Mouse (Mus musculus): ENCODE measurements around the gene Baat.
"Not testable (repeated sequence)": the region's sequence is repeated elsewhere in the genome, so short reads cannot be mapped to it uniquely, and the experiment has no call there.

The Baat gene

DNA sequence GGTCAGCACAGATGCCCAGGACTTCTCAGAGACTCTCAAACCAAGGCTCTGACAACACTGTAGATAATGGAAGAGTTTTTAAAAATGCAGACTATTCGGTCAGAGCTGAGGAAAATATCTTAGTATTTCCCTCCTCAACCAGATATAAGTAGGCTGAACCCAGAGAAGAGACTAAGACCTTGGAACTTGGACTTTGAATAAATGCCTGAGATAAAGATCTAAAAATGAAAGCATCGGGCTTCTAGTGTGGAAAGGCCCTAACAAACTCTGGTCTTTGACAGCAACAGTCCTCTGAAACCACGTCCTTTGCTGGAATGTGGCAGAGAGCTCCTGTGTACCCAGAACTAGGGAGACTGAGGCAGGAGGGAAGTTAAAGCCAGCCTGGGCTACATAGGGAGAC is at the start of gene Baat:
TSS of gene Baat (minus strand) at position 172 of the 400 bp plus-strand sequence.
- in situ Hi-C loops (cut with MboI, MseI): no loop called here

DNA sequence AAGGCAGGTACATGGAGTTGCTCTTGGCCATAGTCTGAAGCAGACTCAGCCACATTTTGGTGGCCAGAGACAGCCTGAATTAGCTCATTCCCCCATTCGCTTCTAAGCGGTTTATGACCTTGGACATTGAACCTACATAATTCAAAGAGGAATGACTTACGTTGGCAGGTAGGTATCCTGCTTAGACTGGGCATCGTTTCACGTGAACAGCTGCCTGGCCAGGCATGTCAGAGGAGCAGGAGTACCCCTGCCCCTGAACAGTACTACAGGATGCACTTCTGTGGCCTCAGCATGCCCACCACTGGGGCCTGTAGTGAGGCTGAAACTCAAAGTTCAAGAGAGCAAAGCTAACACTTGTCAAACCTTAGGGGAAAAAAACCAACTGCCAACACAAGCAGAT is 47.0 kb upstream of the Baat start:
- in situ Hi-C loops (cut with MboI, MseI): no loop called here

DNA sequence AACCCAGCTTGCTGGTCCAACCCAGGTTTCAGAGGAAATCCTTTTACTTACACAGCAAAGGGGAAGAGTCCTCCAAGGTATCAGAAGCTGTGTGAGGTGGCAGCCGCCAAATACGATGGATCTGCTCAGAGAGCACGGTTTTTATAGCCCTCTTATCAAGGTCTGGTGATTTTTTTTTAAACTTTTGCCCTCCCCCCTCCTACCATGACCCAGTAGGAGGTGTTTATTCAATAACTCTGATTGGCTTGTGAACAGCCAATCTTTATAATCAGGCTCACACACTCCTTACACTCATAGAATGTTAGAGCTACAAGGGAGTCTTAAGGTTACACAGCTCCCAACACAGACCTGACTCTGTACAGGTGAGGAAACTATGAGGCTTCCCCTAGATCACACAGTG is 43.0 kb upstream of the Baat start, which contains the start of gene Aldob:
TSS of gene Aldob (minus strand) at position 164 of the 400 bp plus-strand sequence.
- in situ Hi-C loops (cut with MboI, MseI): no loop called here

DNA sequence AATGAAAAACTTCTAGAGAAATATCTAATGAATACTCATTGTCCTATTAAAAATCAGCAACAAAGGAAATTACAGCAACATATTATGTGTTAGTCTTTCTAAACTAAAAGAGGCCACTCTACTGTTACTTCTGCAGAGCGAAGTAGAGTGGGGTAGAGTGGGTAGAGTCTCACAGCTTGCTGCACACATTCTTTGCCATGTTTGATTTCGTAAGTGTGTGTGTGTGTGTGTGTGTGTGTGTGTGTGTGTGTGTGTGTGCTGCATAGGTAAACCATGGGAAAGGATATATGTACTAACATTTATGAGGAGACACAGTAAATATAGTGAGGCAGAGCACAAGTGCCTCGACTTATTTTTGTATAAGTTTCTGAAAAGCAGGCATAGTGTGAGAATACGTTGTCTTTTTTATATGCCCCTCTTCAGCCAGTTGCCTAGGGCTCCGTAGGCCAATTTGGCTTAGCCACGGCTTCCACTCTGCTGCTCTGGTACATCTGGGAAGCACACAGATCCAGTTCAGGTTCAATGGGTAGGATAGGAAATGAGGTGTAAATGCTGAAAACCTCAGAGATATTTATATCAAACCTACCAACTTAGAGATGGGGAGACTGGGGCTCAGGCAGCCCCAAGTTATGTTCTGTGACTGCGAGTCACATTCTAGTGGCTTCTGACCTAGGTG is 41.3 kb upstream of the Baat start:
- in situ Hi-C loops (cut with MboI, MseI): no loop called here

DNA sequence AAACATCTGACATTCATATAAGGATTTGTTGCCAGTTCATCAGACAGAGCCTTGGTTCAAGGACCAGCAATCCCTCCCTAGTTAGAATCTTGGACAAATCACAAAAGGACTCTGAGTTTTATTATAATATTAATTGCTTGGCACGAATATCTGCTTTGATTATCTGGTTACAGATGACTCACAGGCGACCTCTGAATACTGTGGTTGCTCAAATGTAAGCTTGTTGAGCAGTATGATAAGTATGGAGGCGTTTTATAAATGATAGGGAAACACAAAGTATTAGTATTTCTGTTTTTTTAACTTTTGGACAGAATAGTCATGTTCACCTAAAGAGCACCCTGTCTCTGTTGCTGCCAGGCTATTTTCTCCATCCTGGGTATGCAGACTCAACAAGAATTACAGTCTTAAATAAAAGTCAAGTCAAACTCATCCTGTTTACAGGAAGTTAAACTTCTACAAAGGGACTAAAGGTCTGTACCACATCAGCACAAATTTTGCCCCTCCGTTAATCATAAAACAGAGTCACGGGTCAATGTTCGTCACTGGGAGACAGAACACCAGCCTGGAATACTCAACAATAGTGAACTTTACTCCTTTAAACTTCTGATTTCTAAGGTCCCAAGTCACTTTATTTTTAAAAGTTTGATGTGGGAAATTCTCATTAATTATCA is 40.7 kb upstream of the Baat start:
- in situ Hi-C loops (cut with MboI, MseI): no loop called here

DNA sequence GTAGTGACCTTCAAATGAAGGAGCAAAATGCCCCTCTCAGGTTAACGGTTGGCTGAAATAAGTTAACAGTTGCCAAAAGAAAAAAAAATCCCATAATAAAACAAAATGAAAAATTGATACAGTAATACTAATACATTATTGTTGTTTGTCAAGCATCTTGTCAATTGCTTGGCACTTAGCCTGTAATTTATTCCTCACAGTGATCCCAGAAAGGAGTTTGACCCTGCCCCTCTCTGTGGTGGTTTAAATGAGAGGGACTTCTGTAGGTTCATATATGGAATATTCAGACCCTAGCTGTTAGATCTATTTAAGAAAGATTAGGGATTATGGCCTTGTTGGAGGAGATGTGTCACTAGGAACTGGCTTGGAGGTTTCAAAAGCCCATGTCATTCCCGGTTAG is 39.7 kb upstream of the Baat start:
- in situ Hi-C loops (cut with MboI, MseI): no loop called here

DNA sequence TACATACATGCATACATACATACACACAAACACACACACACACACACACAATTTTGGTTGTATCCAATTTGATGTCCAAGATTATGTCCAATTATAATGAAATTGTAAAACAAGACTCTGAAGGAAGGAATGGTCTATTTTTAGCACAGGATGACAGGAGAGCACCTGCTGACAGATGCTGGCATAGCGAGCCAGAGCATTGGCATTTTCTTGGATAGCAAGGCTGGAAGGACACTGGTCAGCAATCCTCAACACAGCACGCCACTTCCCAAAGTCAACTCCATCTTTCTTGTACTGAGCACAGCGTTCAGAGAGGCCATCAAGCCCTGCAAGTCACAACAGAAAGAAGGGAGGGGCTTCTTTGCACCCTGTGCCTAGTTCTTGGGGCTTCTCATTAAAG is 34.6 kb upstream of the Baat start:
- in situ Hi-C loops (cut with MboI, MseI): no loop called here

DNA sequence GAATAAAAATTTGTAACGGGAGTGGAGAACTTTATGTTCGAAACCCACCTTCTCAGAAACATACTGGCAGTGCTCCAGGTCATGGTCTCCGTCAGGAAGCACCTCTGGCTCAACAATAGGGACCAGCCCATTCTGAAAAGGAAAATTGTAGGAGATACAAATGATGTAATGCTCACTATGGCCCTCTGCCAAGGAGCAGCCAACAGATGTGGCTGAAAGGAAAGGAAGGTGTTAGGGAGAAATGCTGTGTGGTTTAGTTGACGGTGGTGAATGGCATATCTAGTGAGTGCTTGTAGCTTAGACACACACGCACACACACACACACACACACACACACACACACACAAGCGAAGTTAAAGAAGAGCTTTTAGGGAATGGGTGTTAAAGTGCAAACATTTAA is 33.3 kb upstream of the Baat start:
- in situ Hi-C loops (cut with MboI, MseI): no loop called here

DNA sequence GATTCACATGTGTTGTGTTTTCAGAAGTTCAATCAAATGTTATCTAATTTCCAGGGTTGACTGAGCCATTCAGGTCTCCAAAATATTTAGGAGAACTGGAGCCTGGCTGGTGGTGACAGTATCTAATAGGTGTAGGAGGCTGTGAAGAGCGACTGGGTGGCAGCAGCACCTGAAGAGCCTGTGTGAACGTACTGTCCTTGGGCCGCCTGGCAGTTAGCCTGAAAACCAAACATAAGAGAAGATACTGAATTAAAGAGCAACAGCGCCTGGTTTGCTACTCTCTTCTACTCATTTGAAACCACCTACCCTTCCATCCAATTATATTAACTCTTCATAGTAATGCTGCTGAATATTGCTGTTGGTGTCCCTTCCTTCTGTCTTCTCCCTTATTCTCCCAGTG is 30.3 kb upstream of the Baat start:
- in situ Hi-C loops (cut with MboI, MseI): no loop called here

DNA sequence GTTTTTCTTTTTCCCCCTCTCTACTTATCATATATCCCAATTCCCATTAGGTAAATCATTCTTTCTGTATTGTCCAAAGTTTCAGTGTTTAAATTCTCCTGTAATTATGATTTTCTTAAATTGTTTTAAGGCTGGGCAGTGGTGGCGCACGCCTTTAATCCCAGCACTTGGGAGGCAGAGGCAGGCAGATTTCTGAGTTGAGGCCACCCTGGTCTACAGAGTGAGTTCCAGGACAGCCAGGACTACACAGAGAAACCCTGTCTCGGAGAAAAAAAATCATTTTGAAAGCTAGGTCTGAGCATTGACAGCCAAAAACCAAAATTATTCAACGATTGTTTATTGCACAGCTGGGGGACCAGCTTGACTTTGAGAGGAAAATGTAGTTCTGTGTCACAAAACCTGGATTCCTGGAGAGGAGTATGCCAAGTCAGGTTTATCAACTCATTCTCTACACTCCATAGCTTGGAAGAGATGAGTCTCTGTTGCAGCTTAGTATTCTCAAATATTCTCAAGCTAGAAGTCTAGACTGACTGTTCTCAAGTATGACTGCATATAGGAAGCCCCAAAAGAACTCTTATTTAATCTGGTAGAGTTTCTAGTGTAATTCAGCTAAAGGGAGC is 29.4 kb upstream of the Baat start:
- in situ Hi-C loops (cut with MboI, MseI): no loop called here

DNA sequence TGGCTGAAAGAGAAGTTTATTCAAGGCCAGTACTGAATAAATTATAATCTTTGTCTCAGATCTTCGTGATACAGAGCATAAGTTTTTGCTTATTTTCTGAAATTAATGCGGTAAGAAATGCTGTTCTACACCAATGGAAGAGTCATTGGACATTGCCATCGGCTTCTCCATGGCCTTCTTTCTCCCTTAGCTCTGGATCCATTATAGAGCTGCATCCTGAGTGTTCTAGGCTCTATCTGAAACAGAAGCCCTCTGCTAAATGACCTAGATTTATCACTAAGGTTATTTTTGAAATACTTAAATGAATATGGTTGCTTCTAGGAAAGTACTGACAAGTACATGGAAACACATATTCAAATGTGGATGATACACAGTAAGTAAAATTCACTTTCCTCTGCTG is 28.7 kb upstream of the Baat start:
- in situ Hi-C loops (cut with MboI, MseI): no loop called here

DNA sequence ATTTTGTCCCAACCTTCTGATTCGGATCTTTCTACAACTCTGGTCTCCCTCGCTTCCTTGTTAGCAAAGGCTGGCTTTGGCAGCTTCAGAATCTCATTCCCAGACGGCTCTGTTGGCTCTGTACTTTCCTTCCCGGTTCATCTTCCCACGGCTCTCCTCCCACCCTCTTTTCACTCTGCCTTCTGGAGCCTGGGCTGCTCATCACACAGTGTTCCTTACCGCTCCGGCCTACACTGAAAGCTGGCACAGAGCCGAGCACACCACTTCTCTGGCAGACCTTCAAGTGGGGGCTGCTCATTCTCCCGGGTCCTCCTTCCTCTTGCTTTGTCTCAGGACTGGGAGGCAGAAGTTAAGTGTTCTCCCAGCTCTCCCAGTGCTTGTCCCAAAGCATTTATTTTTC is 16.2 kb upstream of the Baat start:
- in situ Hi-C loops (cut with MboI, MseI): loop anchor here (5.0 kb wide), 1 partner anchor 110 kb away; the partner anchor contains the start of gene Rnf20

DNA sequence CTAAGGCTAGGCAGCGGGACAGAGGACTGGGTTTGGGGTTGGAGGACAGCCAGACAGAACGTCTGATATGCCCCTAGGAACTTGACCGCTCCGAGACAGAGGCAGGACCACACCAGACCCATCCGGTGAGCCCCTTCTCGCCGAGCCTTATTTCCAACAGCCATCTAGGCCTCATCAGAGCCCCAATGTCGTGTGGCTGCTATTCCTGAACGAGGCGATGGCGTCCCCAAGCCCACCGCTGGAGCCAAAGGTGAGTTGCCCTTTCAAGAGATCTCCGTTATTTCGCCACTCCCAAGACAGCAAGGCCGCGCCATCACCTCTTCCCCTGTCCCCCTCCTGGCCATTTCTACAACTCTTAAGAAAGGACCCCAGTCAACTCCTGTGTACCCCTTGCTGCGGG is 15.0 kb upstream of the Baat start:
- in situ Hi-C loops (cut with MboI, MseI): loop anchor here (5.0 kb wide), 1 partner anchor 111 kb away; the partner anchor contains the start of gene Rnf20

DNA sequence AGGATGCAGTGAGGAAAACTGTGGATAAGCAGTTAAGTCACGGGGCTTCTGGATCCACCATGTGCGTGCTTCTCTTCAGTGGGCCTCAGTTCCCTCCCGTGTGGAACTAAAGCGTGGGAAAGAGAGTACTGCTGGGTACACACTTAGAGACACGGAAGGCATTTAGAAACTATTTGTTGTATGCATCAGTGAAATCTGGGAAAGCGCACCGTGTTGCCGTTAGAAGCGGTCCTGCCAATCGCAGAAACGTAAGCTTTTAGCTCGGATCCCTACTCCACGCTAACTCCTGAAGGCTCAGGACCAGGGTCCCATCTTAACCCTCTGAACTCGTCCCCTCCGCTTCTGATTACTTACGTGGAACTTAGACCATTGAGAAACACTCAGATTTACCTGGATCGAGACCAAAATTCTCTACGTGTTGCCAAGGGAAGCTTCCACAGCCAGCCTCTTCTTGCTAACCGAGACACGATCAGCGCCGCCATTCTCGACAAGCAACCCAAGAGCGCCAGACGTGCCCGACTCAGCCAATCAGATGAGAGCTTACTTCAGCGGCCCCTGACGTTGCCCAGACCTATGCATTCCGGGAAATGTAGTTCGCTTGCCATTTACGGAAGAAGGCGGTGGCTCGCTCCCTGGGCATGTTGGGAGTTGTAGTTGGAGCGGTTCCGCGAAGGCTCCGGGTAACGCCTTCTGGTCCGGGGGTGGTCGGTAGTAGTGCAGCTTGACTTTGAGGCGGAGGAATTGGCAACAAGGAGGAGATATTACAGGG is 14.4 kb upstream of the Baat start, which contains the start of the genes Mrpl50 and Zfp189:
TSS of gene Mrpl50 (minus strand) at position 522 of the 769 bp plus-strand sequence.
TSS of gene Zfp189 (plus strand) at position 605 of the 769 bp plus-strand sequence.
- in situ Hi-C loops (cut with MboI, MseI): loop anchor here (5.0 kb wide), 1 partner anchor 112 kb away; the partner anchor contains the start of gene Rnf20

DNA sequence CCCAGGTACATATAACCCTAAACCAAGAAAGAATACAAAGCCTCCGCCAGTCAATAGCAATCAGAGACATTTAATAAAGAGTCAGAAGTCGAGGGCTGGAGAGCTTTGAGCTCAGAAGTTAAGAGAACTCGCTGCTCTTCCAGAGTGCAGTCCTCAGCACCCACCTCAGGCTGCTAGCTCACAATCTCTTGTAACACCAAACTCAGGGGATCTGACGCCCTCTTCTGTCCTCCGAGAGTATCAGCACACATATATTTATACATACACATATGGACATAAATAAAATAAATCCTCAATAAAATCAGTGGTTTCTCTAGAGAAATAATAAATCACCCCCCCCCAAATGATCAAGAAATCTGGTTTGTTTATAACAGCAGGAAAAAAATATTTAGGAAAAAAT is 13.1 kb upstream of the Baat start:
- in situ Hi-C loops (cut with MboI, MseI): no loop called here

DNA sequence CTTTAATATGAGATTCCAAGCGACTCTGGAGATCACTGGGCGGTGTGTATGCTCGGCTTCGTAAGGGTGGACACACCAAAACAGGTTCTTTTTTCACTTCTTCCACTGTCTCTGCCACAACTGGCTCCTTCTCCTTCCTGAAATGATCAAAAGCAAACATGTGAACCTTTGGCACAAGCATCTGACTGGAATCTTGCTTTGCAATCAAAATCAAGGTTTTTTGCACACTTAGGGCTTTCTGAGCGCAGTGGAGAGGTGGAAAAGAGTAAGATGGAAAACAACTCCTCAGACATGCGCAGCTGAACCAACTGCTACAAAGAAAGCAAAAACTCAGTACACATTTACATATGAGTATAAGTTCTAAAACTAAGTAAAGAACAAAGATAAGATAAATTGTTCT is 8.1 kb upstream of the Baat start:
- in situ Hi-C loops (cut with MboI, MseI): no loop called here

DNA sequence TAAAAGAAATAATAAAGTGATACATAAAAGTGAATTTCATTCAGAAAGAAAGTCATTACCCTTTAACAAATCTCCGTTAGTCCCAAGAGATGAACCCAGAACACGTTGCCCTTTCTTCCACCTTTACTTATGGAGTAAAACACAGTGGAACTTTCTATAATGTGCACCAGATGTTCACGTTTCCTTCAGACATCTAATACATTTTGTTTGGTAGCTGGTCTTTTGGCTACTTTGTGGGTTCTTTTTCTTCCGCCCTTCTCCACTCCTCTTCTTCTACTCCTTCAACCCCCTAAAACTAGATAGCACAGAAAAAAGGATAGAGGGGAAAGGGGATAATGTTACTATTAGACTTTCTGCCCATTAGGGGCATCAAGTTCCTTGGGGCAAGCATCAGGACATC is 6.3 kb upstream of the Baat start:
- in situ Hi-C loops (cut with MboI, MseI): no loop called here

DNA sequence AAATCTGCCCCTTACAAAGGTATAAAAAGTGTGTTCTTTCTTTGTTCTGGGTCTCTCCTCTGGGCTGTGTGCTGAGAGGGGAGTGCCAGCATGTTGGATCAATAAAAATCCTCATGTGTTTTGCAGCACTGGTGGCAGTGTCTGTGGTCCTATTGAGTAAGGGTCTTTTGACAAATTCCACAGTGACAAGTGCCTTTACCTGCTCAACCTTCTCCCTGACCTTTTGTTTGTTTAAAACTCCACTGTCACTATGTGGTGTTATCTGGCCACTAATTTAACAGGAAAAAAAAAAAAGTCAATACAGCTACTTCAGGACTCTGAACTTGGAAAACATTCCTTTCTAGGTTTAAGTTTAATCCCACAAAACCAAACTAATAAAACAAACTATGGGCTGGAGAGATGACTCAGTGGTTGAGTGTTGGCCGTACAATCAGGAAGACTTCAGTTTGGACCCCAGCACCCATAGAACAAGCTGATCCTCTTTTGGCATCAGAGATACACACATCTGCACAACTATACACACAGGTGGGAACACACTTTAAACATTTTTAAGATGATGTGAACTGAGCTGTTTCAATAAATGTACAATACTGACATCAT is 4.0 kb upstream of the Baat start:
- in situ Hi-C loops (cut with MboI, MseI): not testable (repeated sequence)

DNA sequence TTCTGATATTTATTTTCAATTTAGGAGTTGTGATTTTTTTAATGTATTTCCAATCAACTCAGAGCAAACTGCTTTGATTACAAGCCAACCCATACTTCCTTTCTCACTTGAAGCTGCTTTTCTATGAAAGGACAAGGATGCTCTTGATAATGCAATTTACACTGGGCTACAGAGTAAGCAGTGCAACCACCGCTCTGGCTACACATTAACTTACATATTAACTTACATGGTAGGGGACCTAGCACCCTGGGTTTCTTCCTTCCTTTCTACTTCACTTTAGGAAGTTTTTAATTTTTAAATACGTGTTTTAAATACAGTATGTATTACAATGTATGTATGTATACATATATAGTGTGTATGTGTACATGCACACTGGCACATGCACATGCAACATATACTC is 2.8 kb upstream of the Baat start:
- in situ Hi-C loops (cut with MboI, MseI): no loop called here

DNA sequence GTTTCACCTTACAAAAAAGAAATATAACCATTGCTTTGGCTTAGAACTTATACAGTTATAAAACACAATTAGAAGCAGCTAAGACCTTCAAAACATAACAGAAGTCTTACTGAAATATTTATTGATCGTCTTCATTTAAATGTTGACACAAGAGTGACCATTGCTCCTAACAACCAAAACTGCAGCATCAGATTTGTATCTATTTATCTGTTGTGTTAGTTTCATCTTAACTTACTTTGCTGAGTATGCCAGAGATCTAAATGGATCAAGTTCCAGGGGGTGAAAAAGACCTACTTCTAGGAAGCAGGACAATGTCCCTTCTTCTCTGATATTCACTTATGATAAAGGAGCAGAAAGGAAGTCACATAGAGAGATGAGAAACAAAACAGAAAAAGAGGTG is 2.8 kb downstream of the Baat start:
- in situ Hi-C loops (cut with MboI, MseI): no loop called here

DNA sequence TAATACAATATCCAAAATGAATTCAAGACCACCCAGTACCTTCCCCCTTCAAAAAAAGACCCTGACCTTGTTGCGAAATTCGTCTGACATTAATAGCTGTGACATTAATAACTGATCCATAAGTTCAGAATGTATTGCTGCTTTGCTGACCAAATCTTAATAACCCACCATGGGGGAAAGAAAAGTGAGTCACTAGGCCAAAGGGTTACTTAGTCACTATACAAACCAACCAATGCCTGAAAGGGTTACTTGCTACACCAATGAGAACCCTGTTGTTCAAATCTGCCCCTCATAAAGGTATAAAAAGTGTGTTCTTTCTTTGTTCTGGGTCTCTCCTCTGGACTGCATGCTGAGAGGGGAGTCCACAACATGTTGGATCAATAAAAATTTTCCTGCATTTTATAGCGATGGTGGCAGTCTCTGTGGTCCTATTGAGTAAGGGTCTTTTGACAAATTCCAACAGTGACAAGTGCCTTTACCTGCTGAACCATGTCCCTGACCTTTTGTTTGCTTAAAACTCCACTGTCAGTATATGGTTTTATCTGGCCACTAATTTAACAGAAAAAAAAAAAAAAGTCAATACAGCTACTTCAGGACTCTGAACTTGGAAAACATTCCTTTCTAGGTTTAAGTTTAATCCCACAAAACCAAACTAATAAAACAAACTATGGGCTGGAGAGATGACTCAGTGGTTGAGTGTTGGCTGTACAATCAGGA is 20.3 kb downstream of the Baat start:
- in situ Hi-C loops (cut with MboI, MseI): not testable (repeated sequence)
